Mouse (Mus musculus) ES-E14 (cell line): Measurements from ENCODE around the gene Zfp668.

Experiments
- CHD2 ChIP-seq: IDR thresholded peaks from 2 replicates; pipeline ENCODE4 v1.6.1; 2014; ENCODE audit warnings: mild to moderate bottlenecking, low read depth, low read length, inconsistent platforms
- HCFC1 ChIP-seq: IDR thresholded peaks from 2 replicates; pipeline ENCODE4 v1.6.1; 2012; ENCODE audit warnings: low read length, inconsistent platforms, borderline replicate concordance; ENCODE audit not compliant: insufficient read depth
- ZC3H11A ChIP-seq: IDR thresholded peaks from 2 replicates; pipeline ENCODE4 v1.6.1; 2012; ENCODE audit warnings: low read depth, mild to moderate bottlenecking, inconsistent platforms, low read length, borderline replicate concordance
- ZNF384 ChIP-seq: IDR thresholded peaks from 2 replicates; pipeline ENCODE4 v1.6.1; 2012; ENCODE audit warnings: low read depth, low read length, inconsistent platforms

- TF ChIP-seq ZC3H11A (no peak), ZNF384 (no peak), CHD2 (no peak), HCFC1 (no peak)
These were observed 9.9 kb upstream of the Zfp668 start for GRCm38 (mm10) chr7:127886551-127886950.
